Mouse (Mus musculus): ENCODE results near the gene Agmo. TPM values are rescaled to one million over a fixed set of nuclear protein-coding genes. Genes with fewer than 3 reads are reported as not detected.

The Agmo gene
- polyA plus RNA-seq, 1 experiment from 2014 or later, result 0.40 TPM

Other genes starting within 250 kb of the Agmo start
- 2.1 and 2.5 TPM in 2 replicates for gene Meox2, start 133.1 kb upstream of the Agmo start, polyA plus RNA-seq (2015; fragmentation: Nextera tagmentation; extraction: Ambion mirVana)